Comparison of ENCODE assay signal across 25 mouse cellular contexts in the genomic region with DNA sequence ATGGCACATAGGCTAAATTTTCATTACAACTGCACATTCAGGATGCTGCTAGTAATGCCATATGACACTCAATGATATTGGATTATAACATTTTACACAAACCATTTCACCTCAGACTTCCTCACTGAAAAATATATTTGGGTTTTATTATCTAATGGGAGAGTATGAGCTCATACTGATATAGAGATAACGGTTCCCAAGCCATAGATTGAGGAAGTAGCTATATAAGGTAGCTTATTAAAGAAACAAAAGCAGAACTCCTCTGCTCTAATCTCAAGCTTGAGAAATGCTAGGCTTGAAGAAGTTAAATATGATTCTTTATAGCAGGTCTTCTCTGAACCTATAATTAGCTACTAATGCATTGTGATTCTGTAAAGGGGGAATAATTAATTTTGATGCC. TPM values are rescaled to one million over a fixed set of nuclear protein-coding genes. Genes with fewer than 3 reads are reported as not detected.
DNase-seq lines count a peak whose midpoint lies in the region; ATAC-seq and TF ChIP-seq lines count a peak whose summit lies in the region.
"Had no signal": no experiment of that assay in that cellular context is flagged by ENCODE, and none has a peak within 500 bp of the region (broad histone marks: within the 10 kb centered on the region; RNA-seq: fewer than 3 reads in every experiment).

No protein-coding gene starts in this region.

- peak; percentile 63 for ATAC-seq in common myeloid progenitor, adult 5-6 weeks (replicated peaks; ENCODE audit: low read depth, poor library complexity, severe bottlenecking)
- peak; percentile 69 for ATAC-seq in megakaryocyte, adult 5-6 weeks (ENCODE audit: poor library complexity, severe bottlenecking)
- ATAC-seq in midbrain, postnatal 0 days (ENCODE audit: low FRiP score), result no peak
- ATAC-seq in heart, embryonic 11.5 days (replicated peaks; ENCODE audit: insufficient number of reproducible peaks, low FRiP score, low TSS enrichment), result no peak
- ATAC-seq: activated CD4-positive, CD25-positive, alpha-beta regulatory T cell, adult 4 months; forebrain, embryonic 13.5 days; forebrain, embryonic 15.5 days; forebrain, postnatal 0 days; Patski had no signal

- TF ChIP-seq RAD21 in MEL (IDR thresholded peaks at IDR 0.05; ENCODE audit: low read depth, low read length), result no peak

- H3K9me3 ChIP-seq in MEL (replicated peaks; ENCODE audit: insufficient read depth, low read length), result no peaks in the 10 kb centered on the region
- no peaks in the 10 kb centered on the region for H3K9me3 ChIP-seq in midbrain, postnatal 0 days (ENCODE audit: low read length)
- H3K9me3 ChIP-seq in heart, embryonic 11.5 days (replicated peaks; ENCODE audit: control insufficient read depth, low read length), result no peaks in the 10 kb centered on the region
- H3K9me3 ChIP-seq: embryonic facial prominence, embryonic 10.5 days; embryonic facial prominence, embryonic 12.5 days; forebrain, embryonic 13.5 days; forebrain, embryonic 15.5 days had no signal

- WGBS in midbrain, postnatal 0 days, result 88% methylated on average over 1 of the region's 1 CpGs
- WGBS in heart, embryonic 11.5 days (ENCODE audit: insufficient replicate concordance), result 92% methylated on average over 1 of the region's 1 CpGs

- TF ChIP-seq POLR2A in MEL (IDR thresholded peaks at IDR 0.05; ENCODE audit: control insufficient read depth in 1 of 2, insufficient read depth in 1 of 2, low read depth in 1 of 2, low read length in 2 of 2, poor library complexity in 1 of 2), result no peak

- peaks cover 9 to 17% of the 10 kb centered on the region in 2 experiments for H3K4me1 ChIP-seq in MEL (ENCODE audit: control insufficient read depth in 1 of 2, insufficient read depth in 2 of 2, low read length in 2 of 2)
- H3K4me1 ChIP-seq in midbrain, postnatal 0 days (ENCODE audit: insufficient read depth, low read length), result no peaks in the 10 kb centered on the region
- H3K4me1 ChIP-seq in heart, embryonic 11.5 days (ENCODE audit: control insufficient read depth, insufficient read depth, low read length), result peaks cover 3% of the 10 kb centered on the region
- H3K4me1 ChIP-seq: embryonic facial prominence, embryonic 10.5 days; embryonic facial prominence, embryonic 12.5 days; forebrain, embryonic 13.5 days; forebrain, embryonic 15.5 days had no signal

- DNase-seq in 416B (ENCODE audit: low read depth) (peak; percentile 67), MEL (ENCODE audit: low read depth, low spot score) (peak; percentile 58)
- no peak for DNase-seq in midbrain, postnatal 0 days (ENCODE audit: low spot score)
- DNase-seq in thymus, postnatal 14 days, result no peak
- no peak for DNase-seq in embryo, embryonic 9.5 days (ENCODE audit: extremely low spot score)
- DNase-seq: adrenal gland, adult 8-10 months; adrenal gland, postnatal 14 days; adrenal gland, postnatal 36 days; cerebellum, adult 11-12 months; cerebellum, adult 2 months; cerebellum, adult 9-10 months; cerebellum, postnatal 10 days; cerebellum, postnatal 25 days; embryo, embryonic 11 days; forebrain, postnatal 0 days had no signal

- no peaks in the 10 kb centered on the region for H3K79me2 ChIP-seq in MEL (ENCODE audit: control insufficient read depth, insufficient read depth, low read length, poor library complexity)

- no peak for TF ChIP-seq CTCF in MEL (IDR thresholded peaks at IDR 0.05 in 2 of 3, conservative IDR thresholded peaks at IDR 0.05 in 1 of 3; ENCODE audit: control insufficient read depth in 1 of 3, insufficient read depth in 1 of 3, low read depth in 2 of 3, low read length in 3 of 3, poor library complexity in 1 of 3, severe bottlenecking in 1 of 3)
- no peak for TF ChIP-seq CTCF in midbrain, postnatal 0 days (IDR thresholded peaks at IDR 0.05)

- peaks cover 3 to 25% of the 10 kb centered on the region in 2 experiments for H3K36me3 ChIP-seq in MEL (ENCODE audit: control insufficient read depth in 1 of 2, insufficient read depth in 2 of 2, low read length in 2 of 2)
- peaks cover 17% of the 10 kb centered on the region for H3K36me3 ChIP-seq in midbrain, postnatal 0 days (ENCODE audit: insufficient read depth, low read length)
- H3K36me3 ChIP-seq in heart, embryonic 11.5 days (ENCODE audit: control insufficient read depth, insufficient read depth, low read length), result 0 out of 2 replicates have a peak, but pooled peaks cover 5% of the 10 kb centered on the region

- no peak overlapping the region for H3K9ac ChIP-seq in MEL (ENCODE audit: control insufficient read depth, low read depth, low read length, poor library complexity, severe bottlenecking)
- H3K9ac ChIP-seq in midbrain, postnatal 0 days (replicated peaks; ENCODE audit: low read length, poor library complexity, severe bottlenecking), result no peak overlapping the region
- H3K9ac ChIP-seq in heart, embryonic 11.5 days (ENCODE audit: low read depth, low read length), result no peak overlapping the region
- H3K9ac ChIP-seq: embryonic facial prominence, embryonic 12.5 days; forebrain, embryonic 13.5 days; forebrain, embryonic 15.5 days; forebrain, postnatal 0 days had no signal

- peak; percentile 65 to 86 for TF ChIP-seq EP300 in MEL (IDR thresholded peaks at IDR 0.05; ENCODE audit: low read depth in 1 of 2, low read length in 2 of 2)

- no peak overlapping the region for H3K27ac ChIP-seq in MEL (ENCODE audit: control insufficient read depth, low read depth, low read length)
- H3K27ac ChIP-seq in midbrain, postnatal 0 days (ENCODE audit: low read depth, low read length), result no peak overlapping the region
- H3K27ac ChIP-seq in heart, embryonic 11.5 days (ENCODE audit: low read depth, low read length), result no peak overlapping the region
- H3K27ac ChIP-seq: embryonic facial prominence, embryonic 10.5 days; embryonic facial prominence, embryonic 12.5 days; forebrain, embryonic 13.5 days; forebrain, embryonic 15.5 days had no signal

- H3K27me3 ChIP-seq in MEL (ENCODE audit: control insufficient read depth in 1 of 2, insufficient read depth in 2 of 2, low read length in 2 of 2), result no peaks in the 10 kb centered on the region
- H3K27me3 ChIP-seq in midbrain, postnatal 0 days (ENCODE audit: insufficient read depth, low read length), result no peaks in the 10 kb centered on the region
- H3K27me3 ChIP-seq in heart, embryonic 11.5 days (ENCODE audit: control insufficient read depth, insufficient read depth, low read length), result no peaks in the 10 kb centered on the region
- H3K27me3 ChIP-seq: embryonic facial prominence, embryonic 12.5 days; forebrain, embryonic 13.5 days; forebrain, embryonic 15.5 days; Patski had no signal

- no peak overlapping the region for H3K4me2 ChIP-seq in midbrain, postnatal 0 days (ENCODE audit: low read depth, low read length, poor library complexity, severe bottlenecking)
- no peak overlapping the region for H3K4me2 ChIP-seq in heart, embryonic 11.5 days
- H3K4me2 ChIP-seq: embryonic facial prominence, embryonic 12.5 days; forebrain, embryonic 13.5 days; forebrain, embryonic 15.5 days had no signal

- no peak overlapping the region for H3K4me3 ChIP-seq in MEL (ENCODE audit: control insufficient read depth in 1 of 2, insufficient read depth in 1 of 2, low read depth in 2 of 2, low read length in 2 of 2)
- H3K4me3 ChIP-seq in midbrain, postnatal 0 days (ENCODE audit: low read depth, low read length), result no peak overlapping the region
- H3K4me3 ChIP-seq in heart, embryonic 11.5 days (ENCODE audit: low read depth, low read length), result no peak overlapping the region
- H3K4me3 ChIP-seq: embryonic facial prominence, embryonic 10.5 days; embryonic facial prominence, embryonic 12.5 days; forebrain, embryonic 13.5 days; forebrain, embryonic 15.5 days had no signal

TF ChIP-seq in MEL, 35 proteins besides CTCF, POLR2A, EP300 and RAD21:
- peak; percentile 58 for TF ChIP-seq ETS1 (IDR thresholded peaks at IDR 0.05; ENCODE audit: low read depth, low read length)
- peak; percentile 15; the same call in 1 of the 2 replicates for TF ChIP-seq SIN3A (IDR thresholded peaks at IDR 0.05; ENCODE audit: low read length)
- no peak for TF ChIP-seq POLR2AphosphoS5 (IDR thresholded peaks at IDR 0.05; ENCODE audit: borderline replicate concordance, low read depth, low read length)
- no peak for TF ChIP-seq NRF1 (IDR thresholded peaks at IDR 0.05; ENCODE audit: insufficient read depth, low read depth, low read length, poor library complexity, severe bottlenecking)
- peak; percentile 43; the same call in 1 of the 2 replicates for TF ChIP-seq TCF12 (IDR thresholded peaks at IDR 0.05; ENCODE audit: low read depth, low read length)
- TF ChIP-seq GATA1 (IDR thresholded peaks at IDR 0.05; ENCODE audit: low read depth, low read length), result peak; percentile 91
- TF ChIP-seq POLR2AphosphoS2 (IDR thresholded peaks at IDR 0.05; ENCODE audit: low read length), result no peak
- TF ChIP-seq RCOR1 (IDR thresholded peaks at IDR 0.05; ENCODE audit: low read depth, low read length), result peak; percentile 87
- TF ChIP-seq ELF1 (IDR thresholded peaks at IDR 0.05; ENCODE audit: low read depth, low read length), result peak; percentile 55; the same call in 1 of the 2 replicates
- peak; percentile 89 for TF ChIP-seq MEF2A (IDR thresholded peaks at IDR 0.05; ENCODE audit: extremely low read depth, insufficient replicate concordance, low read depth, low read length, poor library complexity, severe bottlenecking)
- TF ChIP-seq KAT2A (conservative IDR thresholded peaks at IDR 0.05; ENCODE audit: low read depth, low read length), result no peak

RNA-seq across cellular contexts. Expression of gene Actc1, which starts 43.2 kb away (rescaled TPM):
- total RNA-seq in MEL (2012; rRNA removed), result 0.10 TPM in 1 of 2 replicates, not detected in the other
- not detected for polyA plus RNA-seq in MEL (2012; ENCODE audit: insufficient read depth in 1 of 2, insufficient read length in 2 of 2, low read depth in 1 of 2, low replicate concordance in 2 of 2, missing spikeins in 1 of 2)
- not detected in 2 replicates for total RNA-seq in common myeloid progenitor, adult 5-6 weeks (2017)
- total RNA-seq in megakaryocyte, adult 5-6 weeks (2015), result not detected in 2 replicates
- not detected in 2 replicates for total RNA-seq in megakaryocyte, adult 5-6 weeks (2017)
- 2.6 TPM in 1 of 2 replicates, not detected in the other for total RNA-seq in midbrain, postnatal 0 days (2014; rRNA removed)
- 0.17 and 0.18 TPM in 2 replicates for polyA plus RNA-seq in midbrain, postnatal 0 days (2015; fragmentation: Nextera tagmentation; extraction: Ambion mirVana)
- polyA plus RNA-seq in heart, embryonic 11.5 days (2014; fragmentation: Nextera tagmentation; extraction: Ambion mirVana), result 12,441 and 13,029 TPM in 2 replicates
- total RNA-seq: adrenal gland, adult 18-20 months; adrenal gland, adult 8-10 months; adrenal gland, postnatal 36 days had no signal
- polyA plus RNA-seq: activated CD4-positive, CD25-positive, alpha-beta regulatory T cell, adult 4 months; cerebellum, adult 2 months; Patski had no signal

Comparison
In these comparisons a context has a peak if more than half of its experiments do, and no peak if none do; other contexts are left out.
1. DNase-seq: peak in 416B (single experiment) and MEL (single experiment); none in midbrain, postnatal 0 days (single experiment), thymus, postnatal 14 days (single experiment) and embryo, embryonic 9.5 days (single experiment).
2. ATAC-seq: peak in common myeloid progenitor, adult 5-6 weeks (single experiment) and megakaryocyte, adult 5-6 weeks (single experiment); none in midbrain, postnatal 0 days (single experiment) and heart, embryonic 11.5 days (single experiment).